Mouse (Mus musculus): ENCODE measurements around the gene Prdm1. TPM values are rescaled to one million over a fixed set of nuclear protein-coding genes. Genes with fewer than 3 reads are reported as not detected.
A peak's percentile ranks its signal among the peaks of the same experiment; 100 is the strongest.

The Prdm1 gene
- polyA plus RNA-seq, 1 experiment from 2014 or later, result 0.47 TPM

- WGBS, result 94% methylated on average over 14 of the region's 14 CpGs
- Histone ChIP-seq H3K36me3 (no peaks in the 10 kb centered on the region), H3K27me3 (0 out of 2 replicates have a peak, but pooled peaks cover 11% of the 10 kb centered on the region), H3K9me3 (no peaks in the 10 kb centered on the region), H3K4me3 (no peak overlapping the region), H3K4me1 (replicated peaks) (no peaks in the 10 kb centered on the region), H3K27ac (no peak overlapping the region), H3K9ac (no peak overlapping the region), H3K4me2 (no peak overlapping the region)
- no peak for ATAC-seq (ENCODE audit: low FRiP score)
Observed at GRCm38 (mm10) chr10:44429177-44429888, 99.0 kb downstream of the Prdm1 start.

- H3K27me3 ChIP-seq, result 0 out of 2 replicates have a peak, but pooled peaks cover 7% of the 10 kb centered on the region
- H3K27ac ChIP-seq, result no peak overlapping the region
- H3K4me1 ChIP-seq (replicated peaks), result no peaks in the 10 kb centered on the region
- H3K4me2 ChIP-seq, result no peak overlapping the region
- no peaks in the 10 kb centered on the region for H3K9me3 ChIP-seq
- no peaks in the 10 kb centered on the region for H3K36me3 ChIP-seq
- H3K4me3 ChIP-seq, result no peak overlapping the region
- 24% methylated on average over 12 of the region's 12 CpGs for WGBS
- H3K9ac ChIP-seq, result no peak overlapping the region
- peak; percentile 59 for ATAC-seq (ENCODE audit: low FRiP score)
Observed at GRCm38 (mm10) chr10:44427891-44428361, 100.4 kb downstream of the Prdm1 start.

- 0 out of 2 replicates have a peak, but pooled peaks cover 7% of the 10 kb centered on the region for H3K27me3 ChIP-seq
- WGBS, result 86% methylated on average over 11 of the region's 11 CpGs
- H3K36me3 ChIP-seq, result no peaks in the 10 kb centered on the region
- no peaks in the 10 kb centered on the region for H3K4me1 ChIP-seq (replicated peaks)
- no peak overlapping the region for H3K27ac ChIP-seq
- H3K4me2 ChIP-seq, result no peak overlapping the region
- ATAC-seq (ENCODE audit: low FRiP score), result no peak
- H3K9ac ChIP-seq, result no peak overlapping the region
- H3K4me3 ChIP-seq, result no peak overlapping the region
- no peaks in the 10 kb centered on the region for H3K9me3 ChIP-seq
Observed at GRCm38 (mm10) chr10:44427426-44427825, 100.9 kb downstream of the Prdm1 start.

- no peak overlapping the region for H3K4me3 ChIP-seq
- ATAC-seq (ENCODE audit: low FRiP score), result no peak
- WGBS, result 86% methylated on average over 6 of the region's 6 CpGs
- H3K9me3 ChIP-seq, result no peaks in the 10 kb centered on the region
- H3K36me3 ChIP-seq, result no peaks in the 10 kb centered on the region
- H3K4me1 ChIP-seq (replicated peaks), result no peaks in the 10 kb centered on the region
- no peak overlapping the region for H3K27ac ChIP-seq
- no peak overlapping the region for H3K9ac ChIP-seq
- 0 out of 2 replicates have a peak, but pooled peaks cover 7% of the 10 kb centered on the region for H3K27me3 ChIP-seq
- H3K4me2 ChIP-seq, result no peak overlapping the region
Observed at GRCm38 (mm10) chr10:44425013-44425412, 103.3 kb downstream of the Prdm1 start.

- H3K36me3 ChIP-seq, result no peaks in the 10 kb centered on the region
- 81% methylated on average over 1 of the region's 1 CpGs for WGBS
- ATAC-seq (ENCODE audit: low FRiP score), result no peak
- no peak overlapping the region for H3K4me3 ChIP-seq
- H3K4me1 ChIP-seq (replicated peaks), result no peaks in the 10 kb centered on the region
- H3K27ac ChIP-seq, result no peak overlapping the region
- H3K4me2 ChIP-seq, result no peak overlapping the region
- H3K27me3 ChIP-seq, result no peaks in the 10 kb centered on the region
- H3K9ac ChIP-seq, result no peak overlapping the region
- H3K9me3 ChIP-seq, result no peaks in the 10 kb centered on the region
Observed at GRCm38 (mm10) chr10:44421896-44422295, 106.4 kb downstream of the Prdm1 start.

- H3K9me3 ChIP-seq, result no peaks in the 10 kb centered on the region
- no peaks in the 10 kb centered on the region for H3K36me3 ChIP-seq
- no peaks in the 10 kb centered on the region for H3K27me3 ChIP-seq
- WGBS, result 81% methylated on average over 3 of the region's 3 CpGs
- H3K4me1 ChIP-seq (replicated peaks), result no peaks in the 10 kb centered on the region
- ATAC-seq (ENCODE audit: low FRiP score), result no peak
- H3K4me3 ChIP-seq, result no peak overlapping the region
- H3K4me2 ChIP-seq, result no peak overlapping the region
- no peak overlapping the region for H3K9ac ChIP-seq
- H3K27ac ChIP-seq, result no peak overlapping the region
Observed at GRCm38 (mm10) chr10:44420211-44420610, 108.1 kb downstream of the Prdm1 start.

- no peak overlapping the region for H3K9ac ChIP-seq
- WGBS, result 83% methylated on average over 2 of the region's 2 CpGs
- H3K27me3 ChIP-seq, result no peaks in the 10 kb centered on the region
- H3K4me3 ChIP-seq, result no peak overlapping the region
- no peak overlapping the region for H3K4me2 ChIP-seq
- H3K4me1 ChIP-seq (replicated peaks), result no peaks in the 10 kb centered on the region
- no peaks in the 10 kb centered on the region for H3K36me3 ChIP-seq
- no peaks in the 10 kb centered on the region for H3K9me3 ChIP-seq
- no peak for ATAC-seq (ENCODE audit: low FRiP score)
- no peak overlapping the region for H3K27ac ChIP-seq
Observed at GRCm38 (mm10) chr10:44418901-44419300, 109.4 kb downstream of the Prdm1 start.

GRCm38 (mm10) chr10:44415576-44415975 is 112.7 kb downstream of the Prdm1 start:
- Histone ChIP-seq H3K27ac (no peak overlapping the region), H3K4me3 (no peak overlapping the region), H3K36me3 (no peaks in the 10 kb centered on the region), H3K27me3 (no peaks in the 10 kb centered on the region), H3K4me1 (replicated peaks) (no peaks in the 10 kb centered on the region), H3K4me2 (no peak overlapping the region), H3K9ac (no peak overlapping the region), H3K9me3 (no peaks in the 10 kb centered on the region)
- 96% methylated on average over 3 of the region's 3 CpGs for WGBS
- ATAC-seq (ENCODE audit: low FRiP score), result no peak

GRCm38 (mm10) chr10:44409958-44410357 is 118.3 kb downstream of the Prdm1 start:
- Histone ChIP-seq H3K9me3 (no peaks in the 10 kb centered on the region), H3K4me3 (no peak overlapping the region), H3K9ac (no peak overlapping the region), H3K36me3 (no peaks in the 10 kb centered on the region), H3K4me2 (no peak overlapping the region), H3K4me1 (replicated peaks) (no peaks in the 10 kb centered on the region), H3K27ac (no peak overlapping the region), H3K27me3 (no peaks in the 10 kb centered on the region)
- 84% methylated on average over 11 of the region's 11 CpGs for WGBS
- ATAC-seq (ENCODE audit: low FRiP score), result no peak

- H3K36me3 ChIP-seq, result no peaks in the 10 kb centered on the region
- no peaks in the 10 kb centered on the region for H3K9me3 ChIP-seq
- no peak overlapping the region for H3K9ac ChIP-seq
- no peaks in the 10 kb centered on the region for H3K4me1 ChIP-seq (replicated peaks)
- H3K27ac ChIP-seq, result no peak overlapping the region
- no peak overlapping the region for H3K4me3 ChIP-seq
- no peak for ATAC-seq (ENCODE audit: low FRiP score)
- no peaks in the 10 kb centered on the region for H3K27me3 ChIP-seq
- WGBS, result 78% methylated on average over 10 of the region's 10 CpGs
- H3K4me2 ChIP-seq, result no peak overlapping the region
Observed at GRCm38 (mm10) chr10:44409054-44409453, 119.2 kb downstream of the Prdm1 start.

- no peaks in the 10 kb centered on the region for H3K4me1 ChIP-seq (replicated peaks)
- no peak overlapping the region for H3K4me3 ChIP-seq
- no peak for ATAC-seq (ENCODE audit: low FRiP score)
- no peak overlapping the region for H3K4me2 ChIP-seq
- H3K27ac ChIP-seq, result no peak overlapping the region; the same call in 1 of the 2 replicates
- H3K9me3 ChIP-seq, result no peaks in the 10 kb centered on the region
- WGBS, result 81% methylated on average over 7 of the region's 7 CpGs
- no peaks in the 10 kb centered on the region for H3K27me3 ChIP-seq
- H3K9ac ChIP-seq, result no peak overlapping the region
- H3K36me3 ChIP-seq, result no peaks in the 10 kb centered on the region
Observed at GRCm38 (mm10) chr10:44403415-44403814, 124.9 kb downstream of the Prdm1 start.

GRCm38 (mm10) chr10:44401600-44401999 is 126.7 kb downstream of the Prdm1 start:
- Histone ChIP-seq H3K27ac (no peak overlapping the region), H3K9me3 (no peaks in the 10 kb centered on the region), H3K27me3 (no peaks in the 10 kb centered on the region), H3K4me1 (replicated peaks) (no peaks in the 10 kb centered on the region), H3K36me3 (no peaks in the 10 kb centered on the region), H3K4me3 (no peak overlapping the region), H3K9ac (no peak overlapping the region), H3K4me2 (no peak overlapping the region)
- 88% methylated on average over 10 of the region's 10 CpGs for WGBS
- ATAC-seq (ENCODE audit: low FRiP score), result no peak

GRCm38 (mm10) chr10:44400602-44401001 is 127.7 kb downstream of the Prdm1 start:
- Histone ChIP-seq H3K27me3 (no peaks in the 10 kb centered on the region), H3K9ac (no peak overlapping the region), H3K4me3 (no peak overlapping the region), H3K27ac (no peak overlapping the region), H3K4me2 (no peak overlapping the region), H3K9me3 (no peaks in the 10 kb centered on the region), H3K36me3 (no peaks in the 10 kb centered on the region), H3K4me1 (replicated peaks) (no peaks in the 10 kb centered on the region)
- ATAC-seq (ENCODE audit: low FRiP score), result no peak
- WGBS, result 64% methylated on average over 13 of the region's 13 CpGs
